Mouse (Mus musculus) adrenal gland, postnatal 4 days (tissue): ENCODE results near the gene Klhl6. TPM values are rescaled to one million over a fixed set of nuclear protein-coding genes. Genes with fewer than 3 reads are reported as not detected.

Source experiments
- DNase-seq, 2 experiments: peaks; one replicate each; pipeline ENCODE4 v3.0.0; 2021 to 2022; ENCODE audit warnings: low spot score in 2 of 2, mixed read lengths in 2 of 2
- total RNA-seq, 2 experiments: library from RNA; stranded (reverse); gene quantifications; 2 replicates each; pipeline ENCODE4 v1.2.3; 2021

Klhl6 gene
- total RNA-seq, 2 experiments from 2014 or later, result 7.9 to 8.5 TPM

DNA sequence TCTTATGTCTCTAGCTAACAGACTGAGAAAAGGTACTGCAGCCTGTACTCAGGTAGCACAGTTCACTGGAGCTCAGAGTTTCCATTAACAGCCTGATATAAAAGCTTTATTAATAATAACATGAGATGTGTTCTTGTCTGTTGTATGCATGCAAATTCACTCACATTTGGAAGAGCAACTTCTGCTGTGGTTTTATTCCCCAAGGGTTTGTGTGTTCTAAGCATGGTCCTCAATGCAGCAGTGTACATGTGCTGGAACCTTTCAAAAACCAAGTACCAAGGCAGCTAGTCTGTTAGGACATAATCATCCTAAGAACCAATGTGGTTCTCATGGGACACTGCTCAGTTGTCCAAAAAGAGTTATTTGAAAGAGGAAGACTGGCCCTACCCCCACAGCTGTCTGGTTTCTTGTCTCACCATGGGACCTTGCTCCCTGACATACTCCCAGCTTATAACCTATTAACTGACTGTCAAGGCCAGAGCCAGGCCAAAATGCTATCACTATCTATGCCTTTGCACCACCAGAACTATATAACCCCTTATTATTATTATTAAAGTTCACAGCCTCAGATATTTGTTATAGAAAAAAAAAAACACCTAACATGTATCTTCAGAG lies 10.0 kb downstream of the Klhl6 start:
- DNase-seq, result no peak

DNA sequence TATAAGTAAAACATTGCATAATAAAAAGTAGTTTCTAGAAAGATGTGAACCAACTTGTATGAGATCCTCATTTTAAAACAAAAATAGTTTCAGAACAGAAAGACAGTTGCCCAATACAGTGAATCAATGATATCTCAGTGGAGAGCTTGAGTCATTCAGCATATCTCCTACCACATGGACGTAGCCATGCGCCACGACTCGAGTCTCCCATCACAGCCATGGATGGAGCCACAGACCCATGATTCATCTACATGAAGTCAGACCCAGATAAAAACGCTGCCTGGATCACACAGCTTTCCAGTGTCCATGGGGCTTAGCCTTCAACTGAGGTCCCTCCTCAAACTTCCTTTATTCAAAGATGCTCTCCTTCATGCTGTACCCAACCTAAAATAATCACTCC lies 13.3 kb downstream of the Klhl6 start:
- no peak for DNase-seq

DNA sequence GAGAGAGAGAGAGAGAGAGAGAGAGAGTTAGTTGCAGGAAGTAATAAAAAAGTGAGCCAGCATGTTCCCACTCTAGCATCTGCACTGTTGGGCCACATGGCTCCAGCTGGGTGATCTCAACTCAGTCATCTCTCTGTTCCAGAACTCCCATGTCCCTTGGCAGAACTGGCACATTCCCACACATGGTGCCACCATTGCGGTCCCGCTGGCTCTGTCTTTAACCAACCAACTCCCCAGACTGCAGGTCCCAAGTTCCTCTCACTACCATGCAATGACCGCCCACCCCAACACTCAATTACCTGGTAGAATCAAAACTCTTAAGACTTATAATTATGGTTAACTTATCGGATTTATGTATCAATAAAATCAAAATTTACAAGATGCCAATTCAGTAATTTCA lies 14.2 kb downstream of the Klhl6 start:
- DNase-seq, result no peak

DNA sequence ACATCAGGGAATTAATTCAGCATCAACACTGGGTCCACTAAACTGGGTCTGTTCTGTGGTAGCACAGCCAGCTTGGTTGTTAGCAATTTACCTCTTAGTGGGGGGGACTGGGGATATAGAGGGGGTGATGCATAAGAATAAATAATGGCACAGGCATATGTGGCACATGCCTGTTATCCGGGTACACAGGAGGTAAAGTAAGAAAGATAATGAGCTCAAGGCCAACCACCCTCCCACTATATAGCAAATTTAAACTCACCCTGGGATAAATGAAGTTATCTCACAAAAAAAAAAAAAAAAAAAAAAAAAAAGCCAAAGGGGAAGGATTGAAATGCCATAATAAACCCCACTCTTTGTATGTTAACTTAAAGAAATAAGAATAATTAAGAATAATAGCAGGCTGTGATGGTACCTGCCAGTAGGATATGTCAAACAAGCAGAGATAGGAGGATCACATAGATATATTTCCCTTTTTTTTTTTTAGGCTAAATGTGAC lies 14.9 kb downstream of the Klhl6 start:
- DNase-seq, result no peak

DNA sequence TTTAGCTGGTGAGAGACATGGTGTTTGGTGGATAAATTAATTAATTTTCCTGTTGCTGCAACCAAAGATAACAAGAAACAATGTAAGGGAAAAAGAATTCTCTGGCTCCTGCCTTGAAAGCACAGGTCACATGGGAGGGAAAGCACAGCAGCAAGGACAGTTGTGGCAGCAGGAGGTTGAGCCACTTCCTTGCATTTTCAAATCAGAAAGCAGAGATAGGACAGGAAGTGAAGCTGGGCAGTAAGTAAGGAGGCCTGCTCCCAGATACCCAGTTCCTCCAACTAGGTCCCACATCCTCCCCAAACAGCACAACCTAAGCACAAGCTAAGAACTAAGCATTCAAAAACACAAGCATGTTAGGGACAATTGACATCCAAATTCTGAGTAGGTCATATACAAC lies 15.9 kb downstream of the Klhl6 start:
- DNase-seq, result no peak

DNA sequence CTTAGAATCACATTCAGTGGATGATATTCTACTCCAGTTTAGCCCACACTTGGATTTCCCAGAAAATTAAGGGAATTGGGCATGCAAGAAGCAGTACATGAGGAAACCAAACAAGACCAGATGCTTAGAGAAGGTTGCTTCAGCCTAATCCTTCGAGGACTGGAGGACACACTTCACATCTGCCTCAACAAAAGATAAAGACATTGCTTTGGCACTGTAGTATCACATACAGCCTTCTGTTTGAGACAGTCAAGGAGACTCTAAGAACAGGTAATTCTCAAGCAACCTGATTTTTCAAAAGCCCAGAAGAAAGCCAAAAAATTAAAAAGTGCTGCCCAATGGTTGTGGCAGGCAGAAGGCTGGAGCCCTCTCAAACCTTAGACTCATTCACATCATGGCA lies 16.4 kb downstream of the Klhl6 start:
- DNase-seq, result no peak

DNA sequence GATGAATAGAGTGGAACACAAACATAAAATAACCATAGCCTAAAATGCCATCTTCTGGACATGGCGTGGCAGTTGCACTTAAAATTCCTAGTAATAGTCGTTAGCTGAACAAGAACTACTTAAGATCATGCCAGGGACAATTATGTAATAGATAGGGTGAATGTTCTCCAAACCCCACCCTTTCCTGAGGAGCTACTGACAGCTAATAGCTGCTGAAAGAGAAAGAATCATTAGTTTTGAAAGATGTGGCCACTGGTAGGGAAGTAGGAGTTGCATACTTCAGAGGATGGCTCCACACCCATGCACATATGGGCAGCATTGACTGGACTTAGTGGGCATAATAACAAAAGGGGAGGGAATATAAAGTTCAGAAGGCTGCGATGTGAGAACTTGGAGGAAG lies 19.9 kb downstream of the Klhl6 start:
- DNase-seq, result no peak

DNA sequence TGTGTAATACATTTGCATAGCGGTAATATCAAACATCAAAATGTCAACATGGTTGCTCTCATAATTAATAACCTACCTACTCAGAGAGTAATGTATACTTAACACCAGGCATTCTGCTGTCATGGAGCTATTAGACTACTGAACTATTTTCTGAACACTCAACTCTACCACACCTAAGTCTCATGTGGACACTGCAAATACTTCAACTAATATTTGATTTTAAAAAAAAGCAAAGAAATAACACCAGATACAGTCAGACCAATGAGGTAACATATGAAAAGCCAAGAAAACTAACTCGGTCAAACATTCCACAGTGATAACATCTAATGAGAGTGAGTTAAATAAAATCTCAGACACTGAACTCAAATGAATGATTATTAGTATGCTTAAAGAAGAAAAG lies 21.8 kb downstream of the Klhl6 start:
- DNase-seq, result no peak

DNA sequence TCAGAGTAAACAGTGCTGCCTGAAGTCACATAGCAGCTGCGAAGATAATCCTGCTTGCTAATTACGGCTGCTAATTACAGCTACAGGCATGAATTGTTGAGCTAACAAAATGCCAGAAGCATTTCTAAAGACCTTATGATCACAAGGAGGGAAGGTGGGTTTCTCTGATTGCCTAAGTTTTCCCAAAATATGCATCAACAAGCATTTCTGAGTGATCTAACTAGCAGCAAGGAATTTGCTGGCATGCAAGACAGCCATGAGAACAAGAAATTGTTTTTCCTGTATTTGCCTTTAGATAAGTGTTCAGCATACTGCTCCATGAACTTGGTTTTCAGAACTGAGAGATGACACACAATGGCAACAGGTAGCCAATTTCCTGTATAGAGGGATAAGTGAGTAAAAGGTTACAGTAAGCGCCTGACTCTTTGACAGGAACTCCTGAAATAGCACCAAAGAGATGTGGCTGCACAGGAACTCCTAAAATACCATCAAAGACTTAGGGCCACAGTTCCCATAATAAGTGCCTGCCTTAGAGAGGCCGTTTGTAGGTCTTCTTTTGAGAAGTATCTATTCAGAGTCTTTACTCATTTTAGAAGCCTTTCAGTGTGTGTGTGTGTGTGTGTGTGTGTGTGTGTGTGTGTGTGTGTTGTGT lies 22.3 kb downstream of the Klhl6 start:
- no peak for DNase-seq

DNA sequence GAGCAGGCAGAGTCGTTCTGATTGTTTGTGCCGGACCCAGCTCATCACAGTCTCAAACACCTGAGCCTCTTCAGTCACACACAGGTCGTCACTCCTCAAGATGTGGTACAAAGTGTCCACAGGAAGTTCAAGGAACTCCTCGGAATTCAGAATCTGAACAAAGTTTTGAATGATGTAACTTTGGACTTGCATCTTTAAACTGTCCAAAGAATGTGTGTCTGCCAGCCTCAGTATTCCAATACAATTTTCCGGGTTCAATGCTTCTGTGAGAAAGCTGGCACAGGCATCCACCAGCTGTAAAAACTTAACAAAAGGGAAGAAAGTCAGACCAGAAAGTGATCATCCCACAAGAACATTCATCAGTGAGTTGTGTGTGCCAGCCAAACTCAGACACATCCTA lies 25.8 kb downstream of the Klhl6 start:
- no peak for DNase-seq

DNA sequence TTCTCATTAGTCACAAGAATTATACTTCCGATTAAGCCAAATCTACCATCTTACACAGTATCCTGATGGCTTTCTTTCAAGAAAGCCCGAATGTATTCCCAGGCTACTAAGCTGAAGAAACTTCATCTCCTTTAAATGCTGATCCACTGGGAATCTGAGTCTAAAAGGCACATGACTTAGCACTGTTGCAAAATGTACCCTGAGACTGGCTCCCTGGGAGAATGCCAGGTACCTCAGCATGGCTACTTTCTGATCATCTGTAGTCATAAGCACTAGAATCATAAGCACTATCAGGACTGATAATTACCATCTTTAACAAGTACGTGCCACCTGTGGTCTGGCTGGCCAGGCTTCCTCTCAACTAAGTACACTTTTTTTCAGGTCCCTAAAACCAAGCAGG lies 35.5 kb downstream of the Klhl6 start:
- no peak for DNase-seq

DNA sequence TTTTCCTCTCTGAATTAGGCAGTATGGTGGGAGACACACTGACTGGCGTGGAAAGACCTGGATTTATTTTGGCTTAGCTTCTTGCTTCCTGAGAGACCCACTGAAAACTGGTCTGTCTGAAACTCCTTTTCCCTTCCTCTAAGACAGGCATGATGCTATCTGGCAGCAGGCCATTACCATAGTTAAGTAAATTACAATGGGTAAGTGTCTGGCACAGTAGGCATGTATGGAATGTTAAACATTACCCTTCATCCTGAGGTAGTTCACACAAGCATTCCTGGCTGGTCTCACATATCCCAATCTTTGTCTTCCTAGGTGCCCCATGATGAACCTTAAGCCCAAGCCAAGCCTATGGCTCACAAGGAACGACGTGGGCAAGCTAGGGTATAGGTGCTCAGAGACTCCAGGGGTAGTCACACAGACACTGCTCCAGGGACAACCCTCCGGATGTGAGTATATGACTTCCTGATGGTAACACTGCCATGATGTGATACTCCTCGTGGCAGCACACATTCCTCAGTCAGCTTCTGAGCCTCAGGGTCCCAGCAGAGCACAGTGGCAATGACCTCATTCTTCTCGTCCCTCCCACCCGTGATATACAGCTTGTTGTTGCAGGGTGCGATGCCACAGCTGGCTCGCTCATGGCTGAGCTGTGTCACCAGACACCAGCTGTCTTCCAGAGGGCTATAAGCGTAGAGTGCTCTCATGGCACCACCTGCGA lies 36.1 kb downstream of the Klhl6 start:
- no peak for DNase-seq

DNA sequence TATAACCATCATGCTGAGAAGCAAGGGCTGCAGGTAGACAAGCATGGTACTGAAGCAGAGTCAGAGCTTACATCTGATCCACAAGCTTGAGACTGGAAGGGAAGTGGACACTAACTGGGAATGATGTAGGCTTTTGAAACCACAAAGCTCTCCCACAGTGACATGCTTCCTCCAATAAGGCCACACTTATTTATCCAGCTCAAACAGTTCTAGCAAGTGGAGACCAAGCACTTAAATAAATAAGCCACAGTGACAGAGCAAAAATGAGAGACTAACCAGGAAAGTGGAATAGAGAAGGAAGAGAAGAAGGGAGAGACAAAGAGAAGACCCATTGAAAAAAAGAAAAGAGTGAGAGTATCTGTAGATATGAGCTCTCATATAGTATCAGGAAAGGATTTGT lies 62.0 kb downstream of the Klhl6 start:
- DNase-seq, result no peak

DNA sequence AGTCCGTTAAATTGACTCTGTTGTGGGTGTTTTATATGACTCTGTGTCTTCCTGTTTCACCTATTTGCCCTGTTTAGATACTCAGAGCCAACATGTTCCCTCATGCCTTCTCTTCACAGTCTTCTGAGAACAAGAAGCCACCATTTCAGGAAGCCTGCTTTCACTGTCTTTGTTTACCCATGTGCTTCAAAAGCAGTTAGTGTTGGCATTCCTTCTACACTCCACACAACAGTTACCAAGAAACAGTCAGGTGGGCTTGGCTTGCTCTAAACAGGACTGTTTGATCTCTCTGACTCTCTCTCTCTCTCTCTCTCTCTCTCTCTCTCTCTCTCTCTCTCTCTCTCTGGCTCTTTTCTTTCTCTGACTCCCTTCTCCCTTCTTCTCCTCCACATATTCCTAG lies 64.6 kb downstream of the Klhl6 start:
- DNase-seq, result no peak

DNA sequence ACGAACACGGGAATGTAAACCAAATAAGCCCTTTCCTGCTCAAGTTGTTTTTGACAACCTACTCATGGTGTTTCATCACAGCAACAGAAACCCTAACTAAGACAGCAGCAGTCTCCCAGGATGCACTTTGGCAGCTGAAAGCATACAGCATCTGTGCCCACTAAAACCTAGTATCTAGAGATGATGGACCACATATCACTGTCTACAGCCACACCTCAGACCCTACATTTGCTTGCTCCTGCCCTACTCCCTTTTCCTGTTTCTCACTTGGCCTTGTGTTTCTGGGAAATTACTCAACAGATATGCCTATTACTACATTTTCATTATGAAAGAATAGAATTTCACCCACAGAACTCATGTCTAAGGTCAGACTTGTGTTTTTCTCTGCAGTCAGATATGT lies 70.3 kb downstream of the Klhl6 start:
- DNase-seq, result no peak

DNA sequence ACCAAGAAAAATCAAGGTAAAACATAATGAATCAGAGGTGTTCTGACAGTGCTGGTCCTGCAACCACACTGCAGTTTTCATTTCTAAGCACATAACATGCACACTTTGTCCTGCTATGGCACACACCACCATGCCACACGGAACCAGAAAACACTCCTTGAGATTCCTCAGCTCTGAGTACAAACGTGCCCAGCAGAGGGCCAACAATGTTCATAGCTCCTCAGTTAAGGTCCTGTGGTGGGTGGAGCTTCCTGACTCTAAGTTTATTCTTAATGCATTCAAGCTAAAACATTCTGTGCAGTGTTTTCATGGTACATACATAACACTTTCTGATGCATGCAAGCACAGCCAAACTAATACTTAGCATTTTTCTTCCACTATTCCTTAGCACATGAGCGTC lies 74.5 kb downstream of the Klhl6 start:
- no peak for DNase-seq

DNA sequence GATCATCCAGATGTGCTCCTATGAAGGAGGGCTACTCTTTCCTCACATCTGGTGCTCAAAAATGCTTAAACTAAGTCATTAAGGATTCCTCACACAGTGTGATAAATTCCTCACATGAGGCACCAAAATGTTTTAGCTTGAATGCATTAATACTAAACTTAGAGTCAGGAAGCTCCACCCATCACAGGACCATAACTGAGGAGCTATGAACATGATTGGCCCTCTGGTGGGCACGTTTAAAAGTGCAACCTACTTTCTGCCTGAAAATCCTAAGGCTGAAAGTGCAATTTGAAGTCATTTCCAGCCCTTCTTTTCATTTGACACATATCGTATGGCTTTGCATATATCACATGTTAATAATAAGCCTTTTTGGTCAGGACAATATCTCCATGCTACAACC lies 75.7 kb downstream of the Klhl6 start:
- DNase-seq, result no peak

DNA sequence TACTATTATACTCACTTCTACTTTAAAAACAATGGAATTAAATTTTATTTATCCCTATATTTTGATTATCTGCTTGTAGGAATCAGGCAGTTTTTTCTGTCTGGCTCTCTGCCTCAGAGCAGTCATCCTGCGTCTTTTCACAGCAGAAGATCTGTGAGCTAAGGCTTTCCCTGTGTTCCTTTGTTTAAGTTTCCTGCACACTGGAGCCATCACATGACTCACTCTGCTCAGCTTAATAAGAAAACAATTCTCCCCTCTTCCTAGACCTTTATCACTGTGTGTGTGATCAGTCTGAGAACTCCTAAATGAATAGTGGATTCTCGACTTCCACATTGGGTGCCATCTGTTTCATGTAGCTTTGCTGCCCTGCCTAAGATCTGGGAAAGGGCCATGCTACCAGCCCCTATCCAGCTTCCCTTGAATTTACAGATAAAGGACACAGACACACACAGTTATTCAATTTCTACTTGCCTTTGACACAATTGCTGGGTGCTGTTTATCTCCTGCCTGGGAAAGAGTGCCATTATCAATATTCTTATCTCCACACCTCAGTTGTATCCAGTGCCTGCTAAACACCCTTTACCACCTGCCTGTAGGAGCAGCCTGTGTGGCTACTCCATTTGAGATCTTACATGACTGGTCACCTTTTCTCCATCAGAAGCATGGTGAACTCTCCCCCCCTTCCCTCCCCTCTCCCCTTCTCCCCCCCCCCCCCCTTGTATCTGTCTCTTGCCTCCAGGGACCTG lies 77.9 kb downstream of the Klhl6 start:
- no peak for DNase-seq

DNA sequence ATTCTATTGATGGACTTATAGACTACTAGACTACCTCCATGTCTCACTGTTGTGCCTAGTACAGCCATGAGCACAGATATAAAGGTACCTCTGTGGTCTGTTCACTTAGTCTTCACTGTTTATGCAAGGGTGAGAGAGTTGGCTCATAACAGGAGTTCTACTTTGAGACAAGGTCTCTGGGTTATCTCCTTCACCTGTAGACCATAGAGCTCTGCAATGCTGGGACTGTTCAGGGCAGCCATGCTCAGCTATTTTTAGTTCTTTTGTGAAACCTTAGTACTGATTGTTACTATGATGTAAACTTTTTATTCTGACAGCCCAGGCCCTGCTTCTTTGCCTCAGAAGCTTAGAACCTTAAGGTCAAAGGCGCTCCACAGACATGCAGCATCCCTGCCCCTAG lies 79.0 kb downstream of the Klhl6 start:
- no peak for DNase-seq
